Mouse (Mus musculus): ENCODE measurements around the gene Cdc42se2.

Cdc42se2 gene

GRCm38 (mm10) chr11:54775628-54776366 is 11.7 kb downstream of the Cdc42se2 start:
- ChIA-PET CTCF (no interaction called here), POLR2A (interaction anchor here in 3 of 4 experiments (0.5 to 5.5 kb wide), 12 partner anchors 11 to 1469 kb away, joined by 3 to 55 read pairs (median 3); partner anchors contain the start of gene Cdc42se2 (in 2 of the 3))

DNA sequence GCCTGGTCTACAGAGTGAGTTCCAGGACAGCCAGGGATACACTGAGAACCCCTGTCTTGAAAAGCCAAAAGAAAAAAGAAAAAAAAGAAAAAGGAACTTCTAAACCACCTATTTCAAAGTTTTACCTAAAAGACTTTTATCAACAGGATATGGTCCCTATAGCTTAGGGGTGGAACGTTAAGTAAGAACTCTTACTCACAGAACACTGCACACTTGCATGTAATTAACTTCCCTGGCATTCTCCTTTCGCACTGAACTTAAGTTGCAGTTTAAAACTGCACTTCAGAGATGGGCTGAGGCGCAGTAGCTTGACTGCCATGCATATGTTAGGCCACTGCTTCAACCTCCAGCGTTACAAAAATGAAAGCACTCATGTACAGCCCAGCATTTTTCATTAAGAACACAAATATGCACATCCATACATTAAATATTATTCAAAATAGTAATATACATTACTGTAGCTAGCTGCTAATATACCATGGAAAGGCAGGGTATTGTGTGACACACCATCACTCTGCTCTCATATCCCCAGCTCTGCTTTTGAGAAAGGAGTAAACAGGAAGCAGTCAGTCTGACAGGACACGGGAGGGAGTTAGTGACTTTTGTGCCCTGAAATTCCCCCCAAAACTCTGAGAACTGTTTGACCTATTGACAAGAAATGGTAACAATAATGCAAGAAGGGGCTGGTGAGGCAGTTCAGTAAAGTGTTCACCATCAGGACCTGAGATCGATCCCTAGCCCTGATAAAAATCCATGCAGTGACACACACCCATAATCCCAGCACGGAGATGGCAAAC is 13.0 kb downstream of the Cdc42se2 start:
- ChIA-PET CTCF (no interaction called here), POLR2A (interaction anchor here in 1 of 4 experiments (0.9 to 5.5 kb wide), 3 partner anchors 13 to 85 kb away, joined by 4 to 55 read pairs (median 5); partner anchors contain the start of gene Cdc42se2)

GRCm38 (mm10) chr11:54771549-54771948 is 15.9 kb downstream of the Cdc42se2 start:
- POLR2A ChIA-PET, result interaction anchor here in 2 of 4 experiments (0.6 to 6.1 kb wide), 5 partner anchors 15 to 601 kb away, joined by 3 to 42 read pairs (median 7); partner anchors contain the start of gene Cdc42se2 (in 2 of the 2)
- CTCF ChIA-PET, result interaction anchor here in 1 of 4 experiments (1.6 kb wide), 1 partner anchor 15 kb away, joined by 4 read pairs; the partner anchor contains the start of gene Cdc42se2

DNA sequence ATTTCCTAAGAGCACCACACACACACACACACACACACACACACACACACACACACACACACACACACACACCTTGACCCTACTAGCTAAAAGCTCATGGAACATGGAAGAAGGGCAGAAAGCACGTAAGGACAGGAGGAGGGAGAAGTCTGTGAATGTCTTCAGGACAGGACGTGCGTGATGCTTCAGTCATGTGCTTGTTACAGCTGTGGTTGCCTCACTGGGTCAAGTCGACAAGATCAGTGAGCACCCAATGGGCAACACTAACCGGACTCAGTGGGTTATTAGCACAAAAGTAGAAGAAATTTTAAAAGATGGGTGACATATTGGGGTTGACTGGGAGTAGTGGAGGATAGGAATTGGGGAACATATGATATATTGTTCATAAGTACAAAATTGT is 17.6 kb downstream of the Cdc42se2 start:
- ChIA-PET POLR2A (interaction anchor here in 2 of 4 experiments (0.6 to 6.1 kb wide), 4 partner anchors 17 to 66 kb away, joined by 3 to 42 read pairs (median 4); partner anchors contain the start of gene Cdc42se2 (in 2 of the 2)), CTCF (no interaction called here)

DNA sequence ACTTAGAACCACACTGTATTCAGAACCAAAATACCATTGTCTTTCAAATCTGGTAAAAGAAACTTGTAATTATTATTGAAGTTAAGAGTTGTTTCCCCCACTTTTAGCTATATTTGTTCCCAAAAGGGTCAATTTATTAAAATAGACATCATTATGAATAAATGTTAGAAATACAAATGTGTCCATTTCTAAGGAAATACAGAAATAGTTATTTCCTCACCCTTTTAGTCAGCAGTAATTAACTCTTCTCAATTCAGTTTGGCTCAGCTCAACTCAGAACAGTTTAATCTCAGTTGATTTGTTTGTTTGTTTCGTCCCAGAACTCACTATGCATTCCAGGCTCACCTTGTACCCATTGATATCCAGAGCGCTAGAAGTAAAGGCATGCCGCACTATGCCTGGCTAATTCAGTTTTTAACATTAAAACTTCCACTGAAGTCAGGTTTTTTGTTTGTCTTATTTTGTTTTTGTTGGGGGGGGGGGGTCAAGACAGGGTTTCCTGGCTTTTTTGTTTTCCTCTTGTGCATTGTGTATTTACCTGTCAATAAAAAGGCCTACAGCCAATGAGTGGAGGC is 19.3 kb downstream of the Cdc42se2 start:
- POLR2A ChIA-PET, result interaction anchor here in 2 of 4 experiments (0.7 to 6.1 kb wide), 8 partner anchors 9 to 92 kb away, joined by 3 to 42 read pairs (median 4); partner anchors contain the start of genes Cdc42se2 (in 2 of the 2) and Lyrm7 (in 1 of the 2)
- CTCF ChIA-PET, result interaction anchor here in 1 of 4 experiments (0.5 kb wide), 1 partner anchor 31 kb away, joined by 3 read pairs; no protein-coding TSS in a partner anchor

DNA sequence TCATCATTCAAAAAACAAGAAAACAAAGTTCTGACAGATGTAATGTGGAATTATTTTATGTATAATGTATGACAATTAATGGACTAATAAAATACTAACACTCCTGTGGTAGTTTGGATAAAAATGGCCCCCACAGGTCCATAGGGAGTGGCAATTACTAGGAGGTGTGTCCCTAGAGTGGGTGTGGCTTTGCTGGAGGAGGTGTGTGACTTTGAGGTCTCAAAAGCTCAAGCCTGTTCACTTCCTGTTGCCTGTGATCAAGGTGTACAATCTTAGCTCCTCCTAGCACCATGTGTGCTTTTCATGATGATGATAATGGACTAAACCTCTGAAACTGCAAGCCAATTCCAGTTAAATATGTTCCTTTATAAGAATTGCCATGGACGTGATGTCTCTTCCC is 22.7 kb downstream of the Cdc42se2 start:
- POLR2A ChIA-PET, result interaction anchor here in 2 of 4 experiments (0.9 to 1.4 kb wide), 5 partner anchors 11 to 95 kb away, joined by 3 to 6 read pairs (median 3); partner anchors contain the start of gene Cdc42se2 (in 1 of the 2)
- CTCF ChIA-PET, result no interaction called here

GRCm38 (mm10) chr11:54764026-54764425 is 23.4 kb downstream of the Cdc42se2 start:
- ChIA-PET POLR2A (interaction anchor here in 2 of 4 experiments (0.6 to 1.3 kb wide), 4 partner anchors 22 to 272 kb away, joined by 3 to 4 read pairs (median 4); partner anchors contain the start of gene Cdc42se2 (in 1 of the 2)), CTCF (interaction anchor here in 1 of 4 experiments (0.7 kb wide), 1 partner anchor 484 kb away, joined by 4 read pairs; no protein-coding TSS in a partner anchor)

DNA sequence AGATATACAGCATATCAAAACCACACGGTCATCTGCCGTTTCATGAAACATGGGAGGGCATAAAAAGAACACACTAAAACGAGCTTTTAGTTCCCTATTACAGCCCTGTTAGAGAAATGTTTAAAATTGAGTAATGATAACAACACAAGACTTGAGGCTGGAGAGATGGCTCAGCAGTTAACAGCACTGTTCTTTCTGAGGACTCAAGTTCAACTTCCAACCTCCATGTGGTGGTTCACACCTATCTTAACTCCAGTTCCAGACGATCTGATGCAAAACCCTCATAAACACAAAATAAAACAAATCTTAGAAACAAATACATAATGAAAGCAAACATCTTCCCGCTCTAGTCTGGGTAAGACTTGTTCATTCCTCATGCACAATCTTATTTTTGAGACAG is 24.7 kb downstream of the Cdc42se2 start:
- ChIA-PET POLR2A (interaction anchor here in 2 of 4 experiments (1.1 to 1.9 kb wide), 4 partner anchors 15 to 25 kb away, joined by 4 to 10 read pairs (median 6); partner anchors contain the start of gene Cdc42se2 (in 2 of the 2)), CTCF (no interaction called here)

- CTCF ChIA-PET, result no interaction called here
These were observed 29.5 kb downstream of the Cdc42se2 start for GRCm38 (mm10) chr11:54757993-54758392.

DNA sequence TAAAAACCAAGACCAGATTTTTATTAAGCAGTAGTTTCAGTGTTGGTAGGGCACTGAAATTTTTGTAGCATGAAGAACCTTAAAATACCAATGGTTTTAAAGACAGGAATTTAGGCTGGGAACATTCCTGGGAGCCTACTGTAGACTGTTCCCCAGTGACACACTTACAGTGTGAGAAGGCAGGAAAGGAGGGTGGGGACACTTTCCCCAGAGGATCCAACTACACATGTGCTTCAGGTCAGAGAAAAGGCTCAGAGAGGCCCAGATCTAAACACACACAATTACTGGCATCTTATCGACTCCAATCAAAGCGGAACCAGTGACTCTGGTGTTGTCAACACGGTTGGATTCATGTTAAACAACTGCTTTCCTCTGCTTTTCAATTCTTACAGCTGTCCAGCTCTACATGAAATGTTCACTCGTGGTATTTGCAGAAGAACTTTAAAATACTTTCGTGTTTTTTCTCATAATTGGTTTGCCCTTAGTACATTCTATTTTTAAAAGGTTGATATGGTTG is 32.3 kb downstream of the Cdc42se2 start:
- CTCF ChIA-PET, result no interaction called here
- POLR2A ChIA-PET, result interaction anchor here in 1 of 4 experiments (0.8 to 3.7 kb wide), 3 partner anchors 11 to 394 kb away, joined by 3 to 15 read pairs (median 9); partner anchors contain the start of gene Cdc42se2

More at GRCm38 (mm10) chr11:54757993-54758392, 29.5 kb downstream of the Cdc42se2 start:
- POLR2A ChIA-PET, result interaction anchor here in 3 of 4 experiments (1.1 to 2.3 kb wide), 7 partner anchors 10 to 103 kb away, joined by 3 to 8 read pairs (median 4); partner anchors contain the start of genes Cdc42se2 (in 1 of the 3) and Lyrm7 (in 1 of the 3)

DNA sequence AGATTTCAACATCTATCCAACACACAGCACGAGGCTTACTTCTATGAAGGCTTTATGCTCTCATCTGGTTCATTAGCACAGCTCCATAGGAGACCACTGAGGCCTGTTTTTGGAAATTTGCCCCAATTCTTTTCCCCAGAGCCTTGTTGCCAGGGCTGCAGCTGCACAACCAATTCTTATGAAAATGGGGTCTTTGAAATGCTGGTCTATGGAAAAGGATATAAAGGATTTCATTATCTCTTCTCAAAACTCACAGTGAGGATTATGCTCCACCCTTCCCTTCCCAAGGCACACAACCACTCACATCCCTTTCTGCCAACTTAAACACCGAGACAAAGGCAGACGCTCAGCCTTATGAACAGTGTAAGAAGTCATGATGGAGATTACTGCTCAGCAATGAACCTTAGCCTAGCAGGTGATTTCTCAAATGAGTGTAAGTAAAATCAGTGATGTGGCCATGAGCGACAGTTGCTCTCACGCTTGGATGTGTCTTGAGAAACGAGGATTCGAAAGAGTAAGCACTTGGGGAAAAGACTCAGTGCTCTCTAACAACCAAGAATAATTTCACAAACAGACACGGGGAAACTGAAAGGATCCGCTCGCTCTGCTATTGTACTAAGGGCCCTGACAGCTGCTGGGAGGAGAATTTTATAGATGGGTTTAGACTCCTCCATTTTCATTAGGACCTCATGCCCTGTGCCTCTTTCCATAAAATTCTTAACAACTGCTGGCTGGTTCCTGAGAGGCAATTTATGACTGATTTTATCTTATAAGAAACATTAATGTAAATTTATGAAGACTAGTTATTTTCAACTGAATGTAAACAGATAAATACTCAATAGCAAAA is 33.0 kb downstream of the Cdc42se2 start:
- POLR2A ChIA-PET, result interaction anchor here in 2 of 4 experiments (0.7 to 3.7 kb wide), 4 partner anchors 9 to 33 kb away, joined by 3 to 15 read pairs (median 6); partner anchors contain the start of gene Cdc42se2 (in 1 of the 2)
- CTCF ChIA-PET, result no interaction called here

DNA sequence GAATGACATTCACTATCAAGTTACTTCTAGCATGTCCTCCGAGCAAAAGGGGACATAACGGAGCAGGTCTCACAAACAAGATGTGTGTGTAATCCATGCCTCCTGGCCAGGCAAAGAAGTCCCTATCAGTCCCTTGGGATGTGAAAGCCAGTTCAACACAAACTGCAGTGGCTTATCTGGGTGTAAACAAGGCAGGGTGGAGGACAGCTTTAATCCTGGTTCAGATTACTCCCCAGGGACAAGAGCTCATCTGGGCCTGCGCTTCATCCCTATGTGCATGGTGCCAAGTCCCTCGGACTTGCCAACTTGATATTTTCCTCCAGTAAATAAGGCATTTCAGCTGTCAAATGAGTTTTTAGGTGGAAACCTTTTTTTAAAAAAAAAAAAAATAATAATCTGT is 36.0 kb downstream of the Cdc42se2 start:
- POLR2A ChIA-PET, result interaction anchor here in 2 of 4 experiments (0.5 to 1.4 kb wide), 2 partner anchors 9 to 17 kb away, joined by 3 read pairs; no protein-coding TSS in a partner anchor
- CTCF ChIA-PET, result no interaction called here

GRCm38 (mm10) chr11:54748891-54749290 is 38.6 kb downstream of the Cdc42se2 start:
- POLR2A ChIA-PET, result interaction anchor here in 1 of 4 experiments (0.7 to 1.8 kb wide), 2 partner anchors 13 to 162 kb away, joined by 3 to 5 read pairs; no protein-coding TSS in a partner anchor
- CTCF ChIA-PET, result interaction anchor here in 1 of 4 experiments (0.6 kb wide), 1 partner anchor 22 kb away, joined by 3 read pairs; no protein-coding TSS in a partner anchor

- ChIA-PET CTCF (interaction anchor here in 2 of 4 experiments (0.6 to 1.2 kb wide), 2 partner anchors 43 to 138 kb away, joined by 3 to 4 read pairs; partner anchors contain the start of gene Cdc42se2 (in 1 of the 2)), POLR2A (interaction anchor here in 3 of 4 experiments (0.6 to 3.1 kb wide), 16 partner anchors 11 to 631 kb away, joined by 3 to 19 read pairs (median 4); partner anchors contain the start of genes Cdc42se2 (in 3 of the 3), Lyrm7 (in 3 of the 3) and Gm2a (in 1 of the 3))
These were observed 43.2 kb downstream of the Cdc42se2 start for GRCm38 (mm10) chr11:54744231-54744630.

- CTCF ChIA-PET, result no interaction called here
- POLR2A ChIA-PET, result interaction anchor here in 2 of 4 experiments (0.6 to 2.4 kb wide), 3 partner anchors 10 to 96 kb away, joined by 3 to 6 read pairs (median 6); no protein-coding TSS in a partner anchor
These were observed 46.1 kb downstream of the Cdc42se2 start for GRCm38 (mm10) chr11:54741330-54741729.

DNA sequence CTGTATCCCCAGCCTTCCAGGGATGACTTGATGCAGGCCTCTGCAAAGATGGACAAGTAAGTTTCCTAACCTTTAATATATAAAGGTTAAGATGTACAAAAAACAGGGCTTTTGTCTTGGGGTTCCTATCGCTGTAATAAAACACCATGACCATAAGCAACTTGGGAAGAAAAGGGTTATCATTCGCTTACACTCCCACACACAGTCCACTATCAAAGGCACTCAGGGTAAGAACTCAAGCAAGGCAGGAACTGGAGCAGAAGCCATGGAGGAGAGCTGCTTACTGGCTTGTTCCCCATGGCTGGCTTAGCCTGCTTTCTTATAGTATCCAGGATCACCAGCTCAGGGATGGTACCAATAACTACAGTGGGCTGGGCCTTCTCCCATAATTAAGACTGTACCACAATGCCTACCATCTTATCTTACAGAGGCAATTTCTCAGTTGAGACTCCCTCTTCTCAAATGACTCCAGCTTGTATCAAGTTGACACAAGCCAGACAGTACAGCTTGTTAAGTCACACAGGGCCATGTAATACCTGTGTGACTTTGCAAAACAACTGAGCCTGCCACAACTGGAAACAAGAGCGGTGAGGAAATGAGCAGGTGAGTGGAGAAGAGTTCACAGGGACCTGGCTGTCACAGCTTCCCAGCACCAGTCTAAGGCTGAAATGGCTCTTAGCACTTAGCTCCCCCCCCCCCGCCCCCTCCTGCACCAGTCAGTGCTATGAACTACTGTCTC is 48.3 kb downstream of the Cdc42se2 start:
- POLR2A ChIA-PET, result interaction anchor here in 2 of 4 experiments (1.0 to 2.5 kb wide), 4 partner anchors 9 to 124 kb away, joined by 3 to 13 read pairs (median 6); no protein-coding TSS in a partner anchor
- CTCF ChIA-PET, result interaction anchor here in 2 of 4 experiments (0.5 to 1.1 kb wide), 2 partner anchors 9 to 943 kb away, joined by 3 to 7 read pairs; no protein-coding TSS in a partner anchor
